Mouse (Mus musculus): Measurements from ENCODE around the gene Slc35g2.

- TF ChIP-seq POLR2A (IDR thresholded peaks at IDR 0.05; ENCODE audit: extremely low read depth, insufficient read depth, low read length) (no peak), CTCF (IDR thresholded peaks at IDR 0.05; ENCODE audit: low read depth, low read length) (no peak)
These were observed 26.7 kb upstream of the Slc35g2 start, which contains the start of gene Stag1 for GRCm38 (mm10) chr9:100597546-100597945.

Measured in liver, adult 2 months (tissue).